Mouse (Mus musculus) lung, embryonic 16.5 days (tissue): ENCODE measurements around the gene Megf11. TPM values are rescaled to one million over a fixed set of nuclear protein-coding genes. Genes with fewer than 3 reads are reported as not detected.

Source experiments
- ATAC-seq: fragments of 200-750 bp; cut with Nextera tagmentation; 2 replicates; pipeline ENCODE4 v1.8.0; 2017; ENCODE audit warnings: low read depth, mild to moderate bottlenecking, moderate library complexity
- H3K27ac ChIP-seq: fragments of 300-500 bp; sonication (generic); 2 replicates; pipeline ENCODE4 v1.5.1; 2014; ENCODE audit warnings: mild to moderate bottlenecking, control low read depth, low read length
- H3K27me3 ChIP-seq: fragments of 300-500 bp; sonication (generic); 2 replicates; pipeline ENCODE4 v1.6.1; 2014; ENCODE audit warnings: low read depth, low read length, mixed read lengths; ENCODE audit not compliant: control insufficient read depth, insufficient read depth
- H3K36me3 ChIP-seq: fragments of 300-500 bp; sonication (generic); 2 replicates; pipeline ENCODE4 v1.6.1; 2014; ENCODE audit warnings: low read length; ENCODE audit not compliant: control insufficient read depth, insufficient read depth
- H3K4me1 ChIP-seq: fragments of 300-500 bp; sonication (generic); replicated peaks from 2 replicates; pipeline ENCODE4 v1.6.1; 2014; ENCODE audit warnings: low read length, mixed read lengths; ENCODE audit not compliant: control insufficient read depth, insufficient read depth
- H3K4me2 ChIP-seq: fragments of 300-500 bp; sonication (generic); 2 replicates; pipeline ENCODE4 v1.6.1; 2014; ENCODE audit warnings: low read depth, low read length, control low read depth
- H3K4me3 ChIP-seq: fragments of 300-500 bp; sonication (generic); 2 replicates; pipeline ENCODE4 v1.5.1; 2014; ENCODE audit warnings: mild to moderate bottlenecking, low read length, control low read depth
- H3K9ac ChIP-seq: fragments of 300-500 bp; sonication (generic); 2 replicates; pipeline ENCODE4 v1.6.1; 2014; ENCODE audit warnings: low read length, control low read depth
- H3K9me3 ChIP-seq: fragments of 300-500 bp; sonication (generic); 2 replicates; pipeline ENCODE4 v1.6.1; 2016; ENCODE audit warnings: low read length; ENCODE audit not compliant: control insufficient read depth
- whole genome bisulfite sequencing: fragments of 180-500 bp; shearing (Covaris S2); extraction: QIAGEN DNeasy Blood & Tissue Kit; methylation state at CpG from one replicate; pipeline ENCODE4 v1.1.7; 2014; 5-methylcytosine and 5-hydroxymethylcytosine counted together
- microRNA-seq: library from miRNA; unstranded; fragments of <30 nt; microRNA quantifications from one replicate; pipeline ENCODE4, GENCODE M21; 2016
- polyA plus RNA-seq: library from polyadenylated mRNA; unstranded; fragments of >200 nt; fragmentation: Nextera tagmentation; extraction: Ambion mirVana; gene quantifications from 2 replicates; pipeline ENCODE4 v1.2.1, GENCODE M21; 2015

The Megf11 gene
- polyA plus RNA-seq, 1 experiment from 2014 or later = 1.2 TPM

DNA sequence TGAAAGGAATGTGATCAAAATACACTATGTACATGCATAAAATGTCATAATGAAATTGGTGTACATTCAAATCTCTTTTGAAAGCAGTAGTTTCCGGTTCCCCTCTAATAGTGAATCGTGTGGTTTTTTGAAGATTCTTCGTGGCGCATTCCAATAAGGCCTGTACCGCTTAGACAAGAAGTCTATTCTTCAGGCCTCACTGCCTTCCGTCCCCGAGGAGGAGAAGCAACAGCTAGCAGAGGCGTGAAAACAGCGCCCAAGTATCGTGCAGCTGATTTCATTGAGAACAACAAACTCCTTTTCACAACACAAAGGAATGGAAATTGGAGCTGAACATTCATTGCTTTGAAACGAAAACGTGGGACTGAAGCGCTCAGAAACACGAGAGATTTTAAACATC is 372.6 kb downstream of the Megf11 start:
- ATAC-seq = no peak
- H3K4me2 ChIP-seq = no peak overlapping the region
- H3K27ac ChIP-seq = no peak overlapping the region
- H3K9me3 ChIP-seq = no peaks in the 10 kb centered on the region
- H3K4me1 ChIP-seq = no peaks in the 10 kb centered on the region
- H3K36me3 ChIP-seq = no peaks in the 10 kb centered on the region
- H3K4me3 ChIP-seq = no peak overlapping the region
- 86% methylated on average over 14 of the region's 14 CpGs for WGBS
- H3K9ac ChIP-seq = no peak overlapping the region
- no peaks in the 10 kb centered on the region for H3K27me3 ChIP-seq

Small RNA genes within 50 kb of the gene (microRNA-seq; reads per million reads assigned to microRNA genes)
- gene Gm47308 = not detected

Other genes starting within 250 kb of the Megf11 start
- 27.9 and 28.5 TPM in 2 replicates for gene Zwilch, start 212.5 kb upstream of the Megf11 start, polyA plus RNA-seq
- gene Rpl4, start 212.3 kb upstream of the Megf11 start, polyA plus RNA-seq = 1,101 and 1,112 TPM in 2 replicates
- 28.5 and 34.2 TPM in 2 replicates for gene Snapc5, start 206.4 kb upstream of the Megf11 start, polyA plus RNA-seq
- 1.4 and 3.9 TPM in 2 replicates for gene Uchl4, start 150.4 kb upstream of the Megf11 start, polyA plus RNA-seq
- gene Map2k1, start 132.0 kb upstream of the Megf11 start, polyA plus RNA-seq = 66.5 and 66.7 TPM in 2 replicates
- gene Tipin, start 104.0 kb upstream of the Megf11 start, polyA plus RNA-seq = 206 and 224 TPM in 2 replicates
- gene Dis3l, start 44.3 kb upstream of the Megf11 start, polyA plus RNA-seq = 20.9 and 21.4 TPM in 2 replicates